Mouse (Mus musculus): Measurements from ENCODE around the gene Pigm. TPM values are rescaled to one million over a fixed set of nuclear protein-coding genes. Genes with fewer than 3 reads are reported as not detected.

Pigm gene
- polyA plus RNA-seq, 1 experiment: 2.7 TPM

GRCm38 (mm10) chr1:172391807-172392581 is 15.6 kb downstream of the Pigm start:
- no peak for TF ChIP-seq TCF12 (IDR thresholded peaks at IDR 0.05; ENCODE audit: insufficient read depth, poor library complexity, severe bottlenecking)
- no peak for TF ChIP-seq E2F4 (IDR thresholded peaks at IDR 0.05; ENCODE audit: insufficient read depth)
- no peak for TF ChIP-seq POLR2A (IDR thresholded peaks at IDR 0.05; ENCODE audit: insufficient read length, low read depth)
- no peak for TF ChIP-seq POLR2AphosphoS2 (IDR thresholded peaks at IDR 0.05; ENCODE audit: insufficient read length, low read depth)
- no peak for TF ChIP-seq USF1 (IDR thresholded peaks at IDR 0.05; ENCODE audit: low read depth)
- no peak for TF ChIP-seq TCF3 (IDR thresholded peaks at IDR 0.05; ENCODE audit: insufficient read length, low read depth)
- no peak for TF ChIP-seq MYOG (IDR thresholded peaks at IDR 0.05; ENCODE audit: control insufficient read depth in 1 of 3, insufficient read depth in 1 of 3, insufficient read length in 2 of 3, low read depth in 2 of 3)
- no peak for TF ChIP-seq CEBPB (IDR thresholded peaks at IDR 0.05; ENCODE audit: insufficient read depth, poor library complexity, severe bottlenecking)
- no peak for TF ChIP-seq MYOD1 (IDR thresholded peaks at IDR 0.05; ENCODE audit: control insufficient read depth in 1 of 3, insufficient read length in 2 of 3, low read depth in 2 of 3)
- Histone ChIP-seq H3ac (ENCODE audit: control insufficient read depth, insufficient read length) (peak overlapping the region; percentile 34), H3K36me3 (ENCODE audit: control insufficient read depth, insufficient read depth) (no peaks in the 10 kb centered on the region), H3K4me3 (no peak overlapping the region), H3K4me2 (ENCODE audit: low read depth) (no peak overlapping the region), H3K79me2 (ENCODE audit: control insufficient read depth, insufficient read depth) (no peaks in the 10 kb centered on the region), H3K27me3 (ENCODE audit: control insufficient read depth, insufficient read depth, insufficient read length) (no peaks in the 10 kb centered on the region)

GRCm38 (mm10) chr1:172392643-172393170 is 16.4 kb downstream of the Pigm start:
- no peaks in the 10 kb centered on the region for H3K27me3 ChIP-seq (ENCODE audit: control insufficient read depth, insufficient read depth, insufficient read length)
- no peaks in the 10 kb centered on the region for H3K36me3 ChIP-seq (ENCODE audit: control insufficient read depth, insufficient read depth)
- no peaks in the 10 kb centered on the region for H3K79me2 ChIP-seq (ENCODE audit: control insufficient read depth, insufficient read depth)
- H3ac ChIP-seq (ENCODE audit: control insufficient read depth, insufficient read length): peak overlapping the region; percentile 34
- no peak overlapping the region for H3K4me2 ChIP-seq (ENCODE audit: low read depth)
- TF ChIP-seq SRF (IDR thresholded peaks at IDR 0.05; ENCODE audit: control insufficient read depth, insufficient read length, low read depth): no peak
- TF ChIP-seq MYOD1 (IDR thresholded peaks at IDR 0.05; ENCODE audit: control insufficient read depth in 1 of 3, insufficient read length in 2 of 3, low read depth in 2 of 3): no peak
- TF ChIP-seq TCF3 (IDR thresholded peaks at IDR 0.05; ENCODE audit: insufficient read length, low read depth): no peak
- TF ChIP-seq TCF12 (IDR thresholded peaks at IDR 0.05; ENCODE audit: insufficient read depth, poor library complexity, severe bottlenecking): no peak
- TF ChIP-seq REST (IDR thresholded peaks at IDR 0.05; ENCODE audit: insufficient read depth, insufficient read length): no peak
- no peak for TF ChIP-seq CEBPB (IDR thresholded peaks at IDR 0.05; ENCODE audit: insufficient read depth, poor library complexity, severe bottlenecking)
- no peak for TF ChIP-seq E2F4 (IDR thresholded peaks at IDR 0.05; ENCODE audit: insufficient read depth)
- TF ChIP-seq MAX (IDR thresholded peaks at IDR 0.05; ENCODE audit: low read depth): no peak
- no peak for TF ChIP-seq USF1 (IDR thresholded peaks at IDR 0.05; ENCODE audit: low read depth)
- TF ChIP-seq POLR2A (IDR thresholded peaks at IDR 0.05; ENCODE audit: insufficient read length, low read depth): no peak
- TF ChIP-seq MYOG (IDR thresholded peaks at IDR 0.05; ENCODE audit: control insufficient read depth in 1 of 3, insufficient read depth in 1 of 3, insufficient read length in 2 of 3, low read depth in 2 of 3): no peak
- no peak overlapping the region for H3K4me3 ChIP-seq

GRCm38 (mm10) chr1:172393739-172394138 is 17.4 kb downstream of the Pigm start:
- no peak overlapping the region for H3ac ChIP-seq (ENCODE audit: control insufficient read depth, insufficient read length)
- H3K4me2 ChIP-seq (ENCODE audit: low read depth): no peak overlapping the region
- H3K79me2 ChIP-seq (ENCODE audit: control insufficient read depth, insufficient read depth): no peaks in the 10 kb centered on the region
- no peak overlapping the region for H3K4me3 ChIP-seq
- TF ChIP-seq MYOG (IDR thresholded peaks at IDR 0.05; ENCODE audit: control insufficient read depth in 1 of 3, insufficient read depth in 1 of 3, insufficient read length in 2 of 3, low read depth in 2 of 3): no peak
- TF ChIP-seq POLR2AphosphoS2 (IDR thresholded peaks at IDR 0.05; ENCODE audit: insufficient read length, low read depth): no peak
- no peak for TF ChIP-seq E2F4 (IDR thresholded peaks at IDR 0.05; ENCODE audit: insufficient read depth)
- TF ChIP-seq CEBPB (IDR thresholded peaks at IDR 0.05; ENCODE audit: insufficient read depth, poor library complexity, severe bottlenecking): no peak
- no peak for TF ChIP-seq TCF3 (IDR thresholded peaks at IDR 0.05; ENCODE audit: insufficient read length, low read depth)
- TF ChIP-seq TCF12 (IDR thresholded peaks at IDR 0.05; ENCODE audit: insufficient read depth, poor library complexity, severe bottlenecking): no peak
- no peak for TF ChIP-seq MYOD1 (IDR thresholded peaks at IDR 0.05; ENCODE audit: control insufficient read depth in 1 of 3, insufficient read length in 2 of 3, low read depth in 2 of 3)
- no peak for TF ChIP-seq MAX (IDR thresholded peaks at IDR 0.05; ENCODE audit: low read depth)
- TF ChIP-seq SRF (IDR thresholded peaks at IDR 0.05; ENCODE audit: control insufficient read depth, insufficient read length, low read depth): no peak
- TF ChIP-seq REST (IDR thresholded peaks at IDR 0.05; ENCODE audit: insufficient read depth, insufficient read length): no peak
- TF ChIP-seq USF1 (IDR thresholded peaks at IDR 0.05; ENCODE audit: low read depth): no peak
- no peak for TF ChIP-seq POLR2A (IDR thresholded peaks at IDR 0.05; ENCODE audit: insufficient read length, low read depth)
- no peaks in the 10 kb centered on the region for H3K27me3 ChIP-seq (ENCODE audit: control insufficient read depth, insufficient read depth, insufficient read length)
- no peaks in the 10 kb centered on the region for H3K36me3 ChIP-seq (ENCODE audit: control insufficient read depth, insufficient read depth)

DNA sequence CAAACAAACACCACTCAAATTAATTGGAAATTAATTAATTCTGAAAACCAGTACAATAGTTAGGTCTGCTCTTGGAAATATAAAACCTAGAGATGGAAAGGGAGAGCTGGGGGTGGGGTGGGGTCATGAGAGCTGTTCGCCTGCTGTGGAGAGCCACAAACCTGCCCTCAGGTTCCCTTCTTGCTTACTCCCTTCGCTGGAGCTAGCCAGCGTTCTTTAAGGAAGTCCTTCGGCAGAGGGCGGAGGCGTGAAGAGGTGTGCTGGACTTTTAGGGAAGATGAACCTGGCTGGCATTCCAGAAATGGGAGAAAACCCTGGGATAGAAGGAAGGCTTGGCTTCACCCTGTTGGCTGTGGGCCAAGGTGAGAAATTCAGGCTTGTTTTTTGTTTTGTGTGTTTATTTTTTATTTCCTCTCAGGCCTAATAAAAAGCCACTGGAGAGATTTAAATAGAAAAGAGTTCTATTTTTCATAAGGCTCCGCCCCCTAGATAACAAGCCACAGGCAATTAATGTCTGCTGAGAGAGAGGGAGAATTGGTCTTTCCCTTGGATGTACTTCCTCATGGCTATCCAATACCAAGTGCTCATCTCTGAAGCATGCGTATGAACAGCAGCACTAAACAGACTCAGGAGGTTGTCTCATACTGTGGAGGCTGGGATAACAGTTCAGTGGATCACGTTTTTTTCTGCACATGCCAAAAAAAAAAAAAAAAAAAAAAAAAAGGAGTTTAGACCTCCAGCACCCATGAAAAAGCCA is 20.8 kb downstream of the Pigm start:
- H3K79me2 ChIP-seq (ENCODE audit: control insufficient read depth, insufficient read depth): no peaks in the 10 kb centered on the region
- H3K36me3 ChIP-seq (ENCODE audit: control insufficient read depth, insufficient read depth): no peaks in the 10 kb centered on the region
- no peaks in the 10 kb centered on the region for H3K27me3 ChIP-seq (ENCODE audit: control insufficient read depth, insufficient read depth, insufficient read length)
- no peak overlapping the region for H3ac ChIP-seq (ENCODE audit: control insufficient read depth, insufficient read length)
- no peak for TF ChIP-seq REST (IDR thresholded peaks at IDR 0.05; ENCODE audit: insufficient read depth, insufficient read length)
- no peak for TF ChIP-seq MAX (IDR thresholded peaks at IDR 0.05; ENCODE audit: low read depth)
- no peak for TF ChIP-seq TCF3 (IDR thresholded peaks at IDR 0.05; ENCODE audit: insufficient read length, low read depth)
- no peak for TF ChIP-seq MYOG (IDR thresholded peaks at IDR 0.05; ENCODE audit: control insufficient read depth in 1 of 3, insufficient read depth in 1 of 3, insufficient read length in 2 of 3, low read depth in 2 of 3)
- no peak for TF ChIP-seq CEBPB (IDR thresholded peaks at IDR 0.05; ENCODE audit: insufficient read depth, poor library complexity, severe bottlenecking)
- no peak for TF ChIP-seq MYOD1 (IDR thresholded peaks at IDR 0.05; ENCODE audit: control insufficient read depth in 1 of 3, insufficient read length in 2 of 3, low read depth in 2 of 3)
- TF ChIP-seq E2F4 (IDR thresholded peaks at IDR 0.05; ENCODE audit: insufficient read depth): no peak
- TF ChIP-seq POLR2A (IDR thresholded peaks at IDR 0.05; ENCODE audit: insufficient read length, low read depth): no peak
- TF ChIP-seq USF1 (IDR thresholded peaks at IDR 0.05; ENCODE audit: low read depth): no peak
- TF ChIP-seq TCF12 (IDR thresholded peaks at IDR 0.05; ENCODE audit: insufficient read depth, poor library complexity, severe bottlenecking): no peak
- TF ChIP-seq SRF (IDR thresholded peaks at IDR 0.05; ENCODE audit: control insufficient read depth, insufficient read length, low read depth): no peak
- TF ChIP-seq POLR2AphosphoS2 (IDR thresholded peaks at IDR 0.05; ENCODE audit: insufficient read length, low read depth): no peak
- peak overlapping the region; percentile 12 for H3K4me2 ChIP-seq (ENCODE audit: low read depth)
- H3K4me3 ChIP-seq: no peak overlapping the region

All from myocyte (in vitro differentiated cells).